Mouse (Mus musculus): Measurements from ENCODE around the gene Ifit3b. TPM values are rescaled to one million over a fixed set of nuclear protein-coding genes. Genes with fewer than 3 reads are reported as not detected.
"Not testable (repeated sequence)": the region's sequence is repeated elsewhere in the genome, so short reads cannot be mapped to it uniquely, and the experiment has no call there.

Ifit3b gene
- total RNA-seq, 2 experiments from 2014 or later, result 0.21 to 0.51 TPM

DNA sequence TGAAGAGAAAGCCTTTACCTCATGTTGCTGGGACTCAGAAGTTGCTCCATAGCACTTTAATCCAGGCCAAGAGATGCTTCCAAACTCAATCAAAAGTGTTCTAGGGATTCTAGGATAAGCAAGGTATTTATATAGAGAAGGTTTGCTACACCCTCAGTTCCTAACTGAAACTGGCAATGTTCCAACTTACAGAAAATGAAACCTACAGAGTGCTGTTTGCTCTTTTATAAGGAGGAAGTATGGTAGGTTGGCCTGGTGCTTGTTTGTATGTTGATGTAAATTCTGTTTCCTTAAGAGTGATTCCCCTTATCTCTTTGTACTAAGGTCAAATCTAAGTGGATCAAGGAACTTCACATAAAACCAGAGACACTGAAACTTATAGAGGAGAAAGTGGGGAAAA, 8.5 kb upstream of the Ifit3b start:
- intact Hi-C loops (cut with DNase I); DNase-seq (ENCODE audit: extremely low spot score in 1 of 2, low spot score in 2 of 2): not testable (repeated sequence)

DNA sequence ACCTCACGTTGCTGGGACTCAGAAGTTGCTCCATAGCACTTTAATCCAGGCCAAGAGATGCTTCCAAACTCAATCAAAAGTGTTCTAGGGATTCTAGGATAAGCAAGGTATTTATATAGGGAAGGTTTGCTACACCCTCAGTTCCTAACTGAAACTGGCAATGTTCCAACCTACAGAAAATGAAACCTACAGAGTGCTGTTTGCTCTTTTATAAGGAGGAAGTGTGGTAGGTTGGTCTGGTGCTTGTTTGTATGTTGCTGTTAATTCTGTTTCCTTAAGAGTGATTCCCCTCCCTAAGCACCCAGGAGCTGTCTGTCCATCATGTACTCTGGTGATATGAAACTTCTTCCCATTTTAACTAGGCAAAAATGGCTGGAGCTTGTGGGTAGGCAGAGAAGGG, 5.9 kb upstream of the Ifit3b start, which contains the start of gene Ifit1bl1:
Gene Ifit1bl1 (minus strand): TSS at position 69 of the 400 bp plus-strand sequence.
- DNase-seq (ENCODE audit: extremely low spot score in 1 of 2, low spot score in 2 of 2); intact Hi-C loops (cut with DNase I): not testable (repeated sequence)

GRCm38 (mm10) chr19:34605472-34605871, 2.3 kb upstream of the Ifit3b start:
- no peak for DNase-seq (ENCODE audit: extremely low spot score in 1 of 2, low spot score in 2 of 2)
- intact Hi-C loops (cut with DNase I), result no loop called here

DNA sequence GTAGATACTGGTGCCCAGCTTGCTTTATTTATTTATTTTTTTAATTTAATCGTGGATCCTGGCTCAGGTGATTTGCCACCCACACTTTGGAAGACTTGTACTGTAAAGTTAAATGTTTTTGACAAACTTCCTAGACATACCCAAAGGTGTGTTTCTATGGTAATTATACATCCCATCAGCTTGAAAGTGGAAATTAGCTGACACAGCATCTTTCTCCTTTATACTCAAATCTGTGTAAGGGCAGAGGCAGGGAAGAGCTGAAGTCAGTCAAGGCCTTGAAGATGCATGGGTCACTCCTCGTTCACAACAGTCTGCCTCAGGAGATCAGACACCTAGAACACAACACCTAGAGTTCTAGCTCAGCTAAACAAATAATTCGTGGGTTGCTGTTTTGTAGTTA, 2.3 kb downstream of the Ifit3b start:
- not testable (repeated sequence) for DNase-seq (ENCODE audit: extremely low spot score in 1 of 2, low spot score in 2 of 2)

DNA sequence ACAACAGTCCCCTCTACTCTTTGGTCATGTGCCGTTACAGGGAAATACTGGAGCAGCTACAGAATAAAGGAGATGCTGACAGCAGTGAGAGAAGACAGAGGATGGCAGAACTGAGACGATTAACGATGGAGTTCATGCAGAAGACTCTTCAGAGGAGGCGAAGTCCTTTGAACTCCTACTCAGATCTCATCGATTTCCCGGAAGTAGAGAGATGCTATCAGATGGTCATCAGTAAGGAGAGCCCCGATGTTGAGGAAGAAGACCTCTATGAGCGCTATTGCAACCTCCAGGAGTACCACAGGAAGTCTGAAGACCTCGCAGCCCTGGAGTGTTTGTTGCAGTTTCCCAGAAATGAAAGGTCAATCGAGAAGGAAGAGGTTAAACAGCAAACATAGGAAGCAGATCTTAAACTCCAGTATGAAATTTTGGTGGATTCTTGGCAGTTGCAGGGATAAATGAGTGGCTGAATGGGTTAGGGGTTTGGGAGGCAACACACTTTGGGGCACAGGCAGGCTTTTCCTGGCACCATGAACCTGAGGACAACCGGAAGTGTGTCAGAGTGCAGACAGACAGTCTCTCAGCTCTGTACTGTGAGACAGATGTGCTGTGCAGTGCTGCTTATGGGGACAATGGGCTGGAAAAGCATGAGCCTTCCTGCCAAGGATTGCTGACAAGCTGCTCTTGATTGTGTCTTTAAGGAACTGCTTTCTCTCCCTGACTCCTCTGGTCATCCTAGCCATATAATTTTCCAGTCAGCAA, 4.7 kb downstream of the Ifit3b start:
- DNase-seq (ENCODE audit: extremely low spot score in 1 of 2, low spot score in 2 of 2); intact Hi-C loops (cut with DNase I): not testable (repeated sequence)

More for the DNA sequence above, 2.3 kb downstream of the Ifit3b start:
- intact Hi-C loops (cut with DNase I), result not testable (repeated sequence)

GRCm38 (mm10) chr19:34620871-34621270, 13.1 kb downstream of the Ifit3b start:
- intact Hi-C loops (cut with DNase I), result loop anchor here (5.0 kb wide), 1 partner anchor 34 kb away; no protein-coding TSS in a partner anchor
- DNase-seq (ENCODE audit: extremely low spot score in 1 of 2, low spot score in 2 of 2), result no peak

GRCm38 (mm10) chr19:34623781-34624180, 16.0 kb downstream of the Ifit3b start:
- DNase-seq (ENCODE audit: extremely low spot score in 1 of 2, low spot score in 2 of 2), result no peak
- intact Hi-C loops (cut with DNase I), result loop anchor here (5.0 kb wide), 1 partner anchor 36 kb away; no protein-coding TSS in a partner anchor

- intact Hi-C loops (cut with DNase I), result loop anchor here (5.0 kb wide), 1 partner anchor 37 kb away; no protein-coding TSS in a partner anchor
Measured at GRCm38 (mm10) chr19:34624663-34625062, 16.9 kb downstream of the Ifit3b start.

DNA sequence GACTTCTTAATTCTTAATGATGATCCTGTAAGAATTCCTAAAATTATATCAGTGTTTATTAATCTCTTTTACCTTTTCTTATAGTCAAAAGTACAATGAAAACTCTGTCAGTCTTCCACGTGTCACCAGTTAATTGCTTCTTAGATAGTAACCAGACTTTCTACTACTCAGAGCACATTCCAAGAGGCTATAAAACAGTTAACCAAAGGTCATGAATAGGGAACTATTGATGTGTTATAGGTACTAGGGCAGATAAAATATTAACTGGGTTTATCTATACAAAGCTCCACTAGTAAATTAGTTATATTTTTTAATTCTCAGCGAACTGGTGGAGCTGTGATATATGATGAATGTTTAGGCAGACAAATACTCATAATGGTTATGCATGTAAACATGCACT, 19.7 kb downstream of the Ifit3b start:
- no peak for DNase-seq (ENCODE audit: extremely low spot score in 1 of 2, low spot score in 2 of 2)
- intact Hi-C loops (cut with DNase I), result no loop called here

More at GRCm38 (mm10) chr19:34624663-34625062, 16.9 kb downstream of the Ifit3b start:
- DNase-seq (ENCODE audit: extremely low spot score in 1 of 2, low spot score in 2 of 2), result no peak

- intact Hi-C loops (cut with DNase I), result no loop called here
- DNase-seq (ENCODE audit: extremely low spot score in 1 of 2, low spot score in 2 of 2), result no peak
Measured at GRCm38 (mm10) chr19:34631487-34631886, 23.7 kb downstream of the Ifit3b start.

- intact Hi-C loops (cut with DNase I), result no loop called here
- DNase-seq (ENCODE audit: extremely low spot score in 1 of 2, low spot score in 2 of 2), result no peak
Measured at GRCm38 (mm10) chr19:34633484-34633883, 25.7 kb downstream of the Ifit3b start.

- DNase-seq (ENCODE audit: extremely low spot score in 1 of 2, low spot score in 2 of 2), result peak; percentile 23 to 39
- intact Hi-C loops (cut with DNase I), result loop anchor here (5.0 kb wide), 1 partner anchor 90 kb away; no protein-coding TSS in a partner anchor
Measured at GRCm38 (mm10) chr19:34636933-34637557, 29.3 kb downstream of the Ifit3b start.

- no peak for DNase-seq (ENCODE audit: extremely low spot score in 1 of 2, low spot score in 2 of 2)
- intact Hi-C loops (cut with DNase I), result no loop called here
Measured at GRCm38 (mm10) chr19:34640623-34641022, 32.9 kb downstream of the Ifit3b start, which contains the start of the genes Ifit1bl2 and Ifit1. Ifit1bl2 (minus strand) TSS chr19:34640743. Ifit1 (plus strand) TSS chr19:34640871.

DNA sequence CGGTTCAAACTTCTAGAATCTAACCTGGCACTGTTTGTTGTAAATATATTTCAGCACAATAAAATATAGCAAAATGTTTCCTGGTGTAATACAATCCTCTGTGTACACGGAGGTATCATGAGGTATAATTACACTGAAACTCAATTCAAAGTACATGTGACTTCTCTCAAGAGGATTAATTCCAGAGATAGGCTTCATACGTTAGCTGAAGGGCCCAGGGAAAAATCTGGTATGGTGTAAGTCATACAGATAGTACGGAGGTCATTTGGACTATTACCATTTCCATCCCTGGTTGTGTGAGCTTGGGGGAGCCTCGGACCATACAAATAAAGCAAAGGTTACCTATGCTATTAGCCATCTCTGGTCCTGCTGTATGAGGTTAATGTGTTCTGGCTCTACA, 34.8 kb downstream of the Ifit3b start:
- intact Hi-C loops (cut with DNase I), result no loop called here
- no peak for DNase-seq (ENCODE audit: extremely low spot score in 1 of 2, low spot score in 2 of 2)

DNA sequence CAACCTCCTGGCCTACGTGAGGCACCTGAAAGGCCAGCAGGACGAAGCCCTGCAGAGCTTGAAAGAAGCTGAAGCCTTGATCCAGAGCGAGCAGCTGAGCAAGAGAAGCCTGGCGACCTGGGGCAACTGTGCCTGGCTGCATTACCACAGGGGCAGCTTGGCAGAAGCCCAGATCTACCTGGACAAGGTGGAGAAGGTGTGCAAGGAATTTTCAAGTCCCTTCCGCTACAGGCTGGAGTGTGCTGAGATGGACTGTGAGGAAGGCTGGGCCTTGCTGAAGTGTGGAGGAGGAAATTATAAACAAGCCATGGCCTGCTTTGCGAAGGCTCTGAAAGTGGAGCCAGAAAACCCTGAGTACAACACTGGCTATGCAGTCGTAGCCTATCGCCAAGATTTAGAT, 39.9 kb downstream of the Ifit3b start:
- DNase-seq (ENCODE audit: extremely low spot score in 1 of 2, low spot score in 2 of 2); intact Hi-C loops (cut with DNase I): not testable (repeated sequence)

DNA sequence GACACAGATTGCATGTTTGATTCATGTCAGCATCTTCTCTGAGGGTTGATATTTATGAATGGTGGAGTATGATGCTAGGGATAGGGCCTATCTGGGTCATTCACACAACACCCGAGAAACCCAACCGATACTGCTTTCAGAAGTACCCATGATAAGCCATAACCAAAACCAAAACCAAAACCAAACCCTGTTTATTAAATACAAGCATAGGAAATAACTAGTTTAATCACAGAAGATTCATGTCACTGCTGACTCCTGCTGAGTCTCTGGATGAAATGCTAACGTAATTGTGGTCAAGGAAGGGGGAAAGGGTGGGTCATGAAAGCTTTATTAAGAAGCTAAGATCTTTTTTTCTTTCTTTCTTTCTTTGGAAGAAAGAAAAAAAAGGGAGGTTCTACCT, 42.5 kb downstream of the Ifit3b start:
- DNase-seq (ENCODE audit: extremely low spot score in 1 of 2, low spot score in 2 of 2), result no peak
- intact Hi-C loops (cut with DNase I), result no loop called here

- DNase-seq (ENCODE audit: extremely low spot score in 1 of 2, low spot score in 2 of 2), result no peak
- intact Hi-C loops (cut with DNase I), result no loop called here
Measured at GRCm38 (mm10) chr19:34650997-34651396, 43.2 kb downstream of the Ifit3b start.

GRCm38 (mm10) chr19:34655227-34655805, 47.5 kb downstream of the Ifit3b start:
- intact Hi-C loops (cut with DNase I), result no loop called here
- no peak for DNase-seq (ENCODE audit: extremely low spot score in 1 of 2, low spot score in 2 of 2)

GRCm38 (mm10) chr19:34656511-34657298, 48.9 kb downstream of the Ifit3b start:
- no peak for DNase-seq (ENCODE audit: extremely low spot score in 1 of 2, low spot score in 2 of 2)
- intact Hi-C loops (cut with DNase I), result no loop called here

All from left cerebral cortex, postnatal 10 days (tissue).